Mouse (Mus musculus) cerebellum, adult 2 months (tissue): ENCODE results near the gene Golph3l. TPM values are rescaled to one million over a fixed set of nuclear protein-coding genes. Genes with fewer than 3 reads are reported as not detected.
"Not testable (repeated sequence)": the region's sequence is repeated elsewhere in the genome, so short reads cannot be mapped to it uniquely, and the experiment has no call there.

Experiments used
- DNase-seq, 2 experiments: peaks; one replicate each; pipeline ENCODE4 v3.0.0; 2021
- H3K27ac ChIP-seq: fragments of 200-500 bp; 2 replicates; pipeline ENCODE4 v1.5.1; 2012; ENCODE audit warnings: low read length, control low read depth, inconsistent platforms; ENCODE audit not compliant: insufficient read depth
- H3K27me3 ChIP-seq: fragments of 200-500 bp; 2 replicates; pipeline ENCODE4 v1.6.1; 2012; ENCODE audit warnings: inconsistent platforms, mild to moderate bottlenecking, low read length, moderate library complexity; ENCODE audit not compliant: control insufficient read depth, insufficient read depth
- H3K4me1 ChIP-seq: fragments of 200-500 bp; 2 replicates; pipeline ENCODE4 v1.6.1; 2011; ENCODE audit warnings: low read length; ENCODE audit not compliant: control insufficient read depth, insufficient read depth
- H3K4me3 ChIP-seq: fragments of 200-500 bp; replicated peaks from 2 replicates; pipeline ENCODE3; 2011; ENCODE audit warnings: mild to moderate bottlenecking, low read depth, low read length, control low read depth; ENCODE audit not compliant: insufficient read depth
- CTCF ChIP-seq: fragments of 200-500 bp; IDR thresholded peaks from 2 replicates; pipeline ENCODE4 v1.5.1; 2011; ENCODE audit warnings: low read depth, mild to moderate bottlenecking, control low read depth, low read length, moderate library complexity, borderline replicate concordance; ENCODE audit not compliant: insufficient read depth
- POLR2A ChIP-seq: fragments of 200-500 bp; IDR thresholded peaks from 2 replicates; pipeline ENCODE4 v1.6.1; 2011; ENCODE audit warnings: low read length, control low read depth, borderline replicate concordance; ENCODE audit not compliant: insufficient read depth
- WGBS: fragments of 180-500 bp; shearing (Covaris S2); methylation state at CpG from one replicate; pipeline ENCODE4 v1.1.7; 2018; 5-methylcytosine and 5-hydroxymethylcytosine counted together
- polyA plus RNA-seq: library from polyadenylated mRNA; depleted of rRNA; stranded (reverse); fragments of >200 nt; gene quantifications from 2 replicates; pipeline ENCODE4 v1.2.3, GENCODE M21; 2012

The Golph3l gene
- polyA plus RNA-seq, 1 experiment = 22.7 TPM

DNA sequence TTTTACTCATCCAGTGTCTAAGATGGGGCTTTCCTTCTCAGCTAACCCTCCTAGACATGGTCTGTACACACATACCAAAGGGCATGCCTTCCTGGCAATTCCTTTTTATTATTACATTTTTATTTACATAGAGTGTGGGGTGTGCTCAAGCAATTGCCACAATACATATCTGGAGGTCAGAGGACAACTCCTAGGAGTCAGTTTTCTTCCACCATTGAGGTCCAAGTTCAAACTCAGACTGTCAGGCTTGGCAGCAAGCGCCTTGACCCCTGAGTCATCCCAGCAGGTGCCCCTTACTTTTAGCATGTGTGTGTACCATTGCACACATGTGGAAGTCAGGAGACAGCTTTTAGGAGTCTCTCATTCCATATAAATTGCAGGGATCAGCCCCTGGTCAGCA lies 25.3 kb downstream of the Golph3l start:
- Histone ChIP-seq H3K4me1 (no peaks in the 10 kb centered on the region), H3K27me3 (no peaks in the 10 kb centered on the region), H3K27ac (no peak overlapping the region), H3K4me3 (no peak overlapping the region)
- WGBS = 100% methylated on average over 1 of the region's 1 CpGs
- no peak for TF ChIP-seq POLR2A
- no peak for TF ChIP-seq CTCF
- DNase-seq = no peak

DNA sequence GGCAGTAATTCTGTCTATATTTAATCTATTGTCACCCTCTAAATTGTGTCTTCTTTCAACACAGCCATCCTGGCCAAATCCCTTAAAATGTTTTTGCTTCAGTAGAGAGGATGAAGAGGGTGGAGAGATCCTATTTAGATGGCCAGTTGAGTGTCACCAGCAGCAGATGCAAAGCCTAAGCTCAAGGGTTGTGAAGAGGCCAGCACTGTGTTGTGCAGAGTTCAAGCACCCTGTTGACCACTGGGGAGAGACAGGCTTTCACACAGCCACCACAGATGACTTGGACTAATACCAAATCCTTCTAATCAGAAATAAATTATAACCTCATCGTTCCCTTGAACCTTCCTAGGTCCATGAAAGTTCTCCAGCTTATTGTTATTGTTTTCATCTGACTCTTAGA lies 29.8 kb downstream of the Golph3l start:
- Histone ChIP-seq H3K27ac (no peak overlapping the region), H3K4me1 (no peaks in the 10 kb centered on the region), H3K27me3 (no peaks in the 10 kb centered on the region), H3K4me3 (no peak overlapping the region)
- 88% methylated on average over 1 of the region's 1 CpGs for WGBS
- TF ChIP-seq POLR2A = no peak
- DNase-seq = no peak

DNA sequence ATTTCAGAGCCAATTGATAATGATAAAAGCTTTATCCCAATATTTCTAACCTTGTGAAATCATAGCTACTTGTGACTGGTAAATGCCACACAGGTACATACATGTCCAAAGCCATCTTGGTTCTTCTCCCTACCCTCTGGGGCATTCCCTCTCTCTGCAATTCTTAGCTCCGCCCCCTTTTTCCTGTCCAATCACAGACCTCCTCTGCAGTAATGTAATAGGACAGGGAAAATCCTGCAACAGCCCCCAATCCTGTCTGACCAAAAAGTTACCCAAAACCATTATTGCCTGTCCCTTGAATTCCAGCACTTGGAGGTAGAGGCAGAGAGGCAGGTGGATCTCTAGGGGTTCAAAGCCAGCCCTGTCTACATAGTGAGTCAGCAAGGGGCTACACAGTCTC lies 32.5 kb downstream of the Golph3l start:
- TF ChIP-seq CTCF (no peak), POLR2A (no peak)
- Histone ChIP-seq H3K4me3 (no peak overlapping the region), H3K4me1 (no peaks in the 10 kb centered on the region; the same call in 1 of the 2 replicates), H3K27me3 (no peaks in the 10 kb centered on the region), H3K27ac (no peak overlapping the region)
- no peak for DNase-seq
- WGBS = 65% methylated on average over 1 of the region's 1 CpGs

- not testable (repeated sequence) for H3K27ac ChIP-seq, H3K27me3 ChIP-seq, H3K4me3 ChIP-seq, DNase-seq, H3K4me1 ChIP-seq
- 94% methylated on average over 20 of the region's 20 CpGs for WGBS
Observed at GRCm38 (mm10) chr3:95622421-95622820, 33.7 kb downstream of the Golph3l start.

- no peak overlapping the region for H3K4me3 ChIP-seq
- H3K27me3 ChIP-seq = no peaks in the 10 kb centered on the region
- no peak overlapping the region for H3K27ac ChIP-seq
- WGBS = 54% methylated on average over 2 of the region's 2 CpGs
- TF ChIP-seq POLR2A (no peak), CTCF (no peak)
- peaks cover 16% of the 10 kb centered on the region for H3K4me1 ChIP-seq
- no peak for DNase-seq
Observed at GRCm38 (mm10) chr3:95623551-95623950, 34.8 kb downstream of the Golph3l start.

GRCm38 (mm10) chr3:95623991-95624515 lies 35.3 kb downstream of the Golph3l start:
- not testable (repeated sequence) for H3K27me3 ChIP-seq, H3K27ac ChIP-seq
- 70% methylated on average over 5 of the region's 5 CpGs for WGBS

GRCm38 (mm10) chr3:95624628-95625503 lies 36.1 kb downstream of the Golph3l start, which contains the start of gene Ensa:
TSS of gene Ensa (plus strand) at chr3:95624993.
- DNase-seq = peak; percentile 99
- under 1% methylated on average over 44 of the region's 44 CpGs for WGBS

More at GRCm38 (mm10) chr3:95623991-95624515, 35.3 kb downstream of the Golph3l start:
- H3K4me1 ChIP-seq = peaks cover 20% of the 10 kb centered on the region
- not testable (repeated sequence) for H3K4me3 ChIP-seq, DNase-seq

GRCm38 (mm10) chr3:95627763-95628162 lies 39.0 kb downstream of the Golph3l start:
- TF ChIP-seq CTCF = 0 out of 2 replicates have a peak, but pooled peaks have one; percentile 2
- no peak for TF ChIP-seq POLR2A
- H3K27me3 ChIP-seq = no peaks in the 10 kb centered on the region
- DNase-seq = peak; percentile 54 to 74
- WGBS = 11% methylated on average over 5 of the region's 5 CpGs
- peak overlapping the region; percentile 51; the same call in 1 of the 2 replicates for H3K27ac ChIP-seq
- peaks cover 29% of the 10 kb centered on the region for H3K4me1 ChIP-seq
- peak overlapping the region; percentile 41 for H3K4me3 ChIP-seq

More at GRCm38 (mm10) chr3:95624628-95625503, 36.1 kb downstream of the Golph3l start, which contains the start of gene Ensa:
- Histone ChIP-seq H3K27me3 (no peaks in the 10 kb centered on the region), H3K27ac (peak within 1 kb of the TSS; percentile 94), H3K4me1 (peaks cover 27% of the 10 kb centered on the region), H3K4me3 (peak within 1 kb of the TSS; percentile 80)
- TF ChIP-seq CTCF (no peak), POLR2A (peak; percentile 96)

DNA sequence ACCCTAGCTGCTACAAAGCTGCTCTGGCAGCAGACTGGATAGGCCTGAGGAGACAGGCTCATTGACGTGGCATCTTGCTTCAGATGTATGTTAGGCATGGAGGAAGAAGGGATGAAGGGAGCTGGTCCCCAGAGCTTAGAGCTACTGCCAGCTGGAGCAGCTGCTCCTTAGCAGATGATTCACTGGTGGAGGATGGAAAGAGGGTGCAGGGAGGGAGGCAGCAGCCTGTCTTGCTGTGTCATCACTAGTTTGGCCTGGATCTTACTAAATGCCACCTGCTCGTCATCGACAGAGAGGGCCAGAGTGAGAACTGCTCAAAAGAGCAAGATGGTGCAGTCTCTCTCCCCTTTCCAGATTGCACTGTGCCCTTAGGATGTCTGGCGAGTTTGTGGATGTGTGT lies 41.0 kb downstream of the Golph3l start:
- H3K27me3 ChIP-seq = no peaks in the 10 kb centered on the region
- peaks cover 29% of the 10 kb centered on the region for H3K4me1 ChIP-seq
- no peak for TF ChIP-seq CTCF
- no peak for TF ChIP-seq POLR2A
- WGBS = 2% methylated on average over 4 of the region's 4 CpGs
- peak; percentile 59 to 84 for DNase-seq
- H3K4me3 ChIP-seq = peak overlapping the region; percentile 4
- peak overlapping the region; percentile 19 for H3K27ac ChIP-seq
